Mouse (Mus musculus): ENCODE measurements around the gene Poln. TPM values are rescaled to one million over a fixed set of nuclear protein-coding genes. Genes with fewer than 3 reads are reported as not detected.
A peak's percentile ranks its signal among the peaks of the same experiment; 100 is the strongest.

Gene Poln
- polyA plus RNA-seq, 1 experiment, result 0.29 TPM

DNA sequence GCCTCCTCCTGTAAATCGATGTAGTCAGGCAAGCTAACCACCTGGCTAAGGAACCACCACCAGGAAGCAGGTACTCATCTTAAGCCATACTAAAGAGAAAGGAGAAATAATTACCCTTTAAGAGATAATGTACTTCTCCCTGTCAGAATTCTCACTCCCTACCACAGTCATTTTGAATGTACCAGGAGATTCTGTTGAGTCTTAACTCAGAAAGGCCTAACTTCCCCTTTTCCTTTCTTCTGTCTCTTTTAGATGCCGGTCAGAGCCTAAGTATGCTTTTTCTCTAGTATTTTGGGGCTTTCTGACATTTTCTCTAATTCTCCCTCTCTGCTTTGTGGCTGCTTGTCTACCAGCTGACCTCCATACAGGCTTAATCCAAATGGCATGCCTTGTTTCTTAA lies 76.2 kb downstream of the Poln start:
- Histone ChIP-seq H3K27ac (ENCODE audit: insufficient read depth, low read length) (no peak overlapping the region), H3K4me1 (ENCODE audit: control insufficient read depth, insufficient read depth, insufficient read length) (no peaks in the 10 kb centered on the region), H3K4me3 (ENCODE audit: extremely low read depth, insufficient read depth, insufficient read length) (no peak overlapping the region), H3K36me3 (ENCODE audit: control insufficient read depth, insufficient read depth, low read length) (no peaks in the 10 kb centered on the region), H3K27me3 (ENCODE audit: control insufficient read depth, insufficient read depth, low read length) (no peaks in the 10 kb centered on the region)
- 59% methylated on average over 2 of the region's 2 CpGs for WGBS
- DNase-seq (ENCODE audit: low read depth in 1 of 2, low spot score in 2 of 2), result no peak
- TF ChIP-seq POLR2A (IDR thresholded peaks at IDR 0.05; ENCODE audit: low read depth, low read length) (no peak), CTCF (IDR thresholded peaks at IDR 0.05; ENCODE audit: extremely low read depth, insufficient read depth, insufficient read length, insufficient replicate concordance) (no peak)

DNA sequence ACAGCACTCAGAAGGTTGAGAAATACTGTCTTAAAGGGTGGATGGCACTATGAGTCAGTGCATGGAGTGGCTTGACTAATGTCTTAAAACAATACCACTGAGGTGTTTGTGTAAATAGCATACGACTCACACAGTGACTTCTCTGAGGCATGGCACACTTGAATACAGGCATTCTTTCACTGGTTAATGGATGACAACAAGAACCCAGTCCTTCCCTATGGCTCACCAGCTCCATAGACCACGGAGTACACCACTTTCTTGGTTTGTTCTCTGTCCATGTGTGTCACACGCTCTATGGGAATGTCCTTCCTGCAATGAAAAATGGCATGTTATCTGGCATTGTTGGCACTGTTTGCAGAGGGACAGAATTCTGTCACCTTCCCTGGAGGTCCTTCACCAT lies 136.7 kb downstream of the Poln start:
- WGBS, result 81% methylated on average over 3 of the region's 3 CpGs
- DNase-seq (ENCODE audit: low read depth in 1 of 2, low spot score in 2 of 2), result no peak
- no peak overlapping the region for H3K27ac ChIP-seq (ENCODE audit: insufficient read depth, low read length)
- H3K4me1 ChIP-seq (ENCODE audit: control insufficient read depth, insufficient read depth, insufficient read length), result no peaks in the 10 kb centered on the region
- H3K36me3 ChIP-seq (ENCODE audit: control insufficient read depth, insufficient read depth, low read length), result no peaks in the 10 kb centered on the region
- no peak overlapping the region for H3K4me3 ChIP-seq (ENCODE audit: extremely low read depth, insufficient read depth, insufficient read length)
- TF ChIP-seq POLR2A (IDR thresholded peaks at IDR 0.05; ENCODE audit: low read depth, low read length) (no peak), CTCF (IDR thresholded peaks at IDR 0.05; ENCODE audit: extremely low read depth, insufficient read depth, insufficient read length, insufficient replicate concordance) (no peak)
- no peaks in the 10 kb centered on the region for H3K27me3 ChIP-seq (ENCODE audit: control insufficient read depth, insufficient read depth, low read length)

DNA sequence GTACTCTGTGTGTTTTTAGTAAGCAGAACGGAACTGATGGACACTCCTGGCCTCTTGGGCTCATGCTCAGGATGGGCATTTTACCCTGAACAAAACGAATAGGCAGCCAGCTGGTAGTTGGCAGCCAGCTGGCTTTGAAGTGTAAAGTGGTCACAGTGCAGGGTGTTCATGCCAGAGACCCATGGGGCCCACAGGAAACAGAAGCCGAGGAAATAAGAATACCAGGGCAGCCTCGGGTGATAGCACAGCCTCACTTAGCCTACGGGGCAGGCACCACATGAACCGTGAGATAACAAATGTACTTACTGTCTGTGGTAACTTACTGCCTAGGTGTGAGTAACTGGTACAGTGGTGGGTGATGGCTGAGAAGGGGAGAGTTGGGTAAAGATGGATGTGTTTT lies 138.2 kb downstream of the Poln start:
- Histone ChIP-seq H3K27me3 (ENCODE audit: control insufficient read depth, insufficient read depth, low read length) (no peaks in the 10 kb centered on the region), H3K27ac (ENCODE audit: insufficient read depth, low read length) (no peak overlapping the region), H3K4me3 (ENCODE audit: extremely low read depth, insufficient read depth, insufficient read length) (no peak overlapping the region), H3K4me1 (ENCODE audit: control insufficient read depth, insufficient read depth, insufficient read length) (no peaks in the 10 kb centered on the region), H3K36me3 (ENCODE audit: control insufficient read depth, insufficient read depth, low read length) (no peaks in the 10 kb centered on the region)
- TF ChIP-seq CTCF (IDR thresholded peaks at IDR 0.05; ENCODE audit: extremely low read depth, insufficient read depth, insufficient read length, insufficient replicate concordance) (no peak), POLR2A (IDR thresholded peaks at IDR 0.05; ENCODE audit: low read depth, low read length) (no peak)
- DNase-seq (ENCODE audit: low read depth in 1 of 2, low spot score in 2 of 2), result no peak
- WGBS, result 31% methylated on average over 6 of the region's 6 CpGs

DNA sequence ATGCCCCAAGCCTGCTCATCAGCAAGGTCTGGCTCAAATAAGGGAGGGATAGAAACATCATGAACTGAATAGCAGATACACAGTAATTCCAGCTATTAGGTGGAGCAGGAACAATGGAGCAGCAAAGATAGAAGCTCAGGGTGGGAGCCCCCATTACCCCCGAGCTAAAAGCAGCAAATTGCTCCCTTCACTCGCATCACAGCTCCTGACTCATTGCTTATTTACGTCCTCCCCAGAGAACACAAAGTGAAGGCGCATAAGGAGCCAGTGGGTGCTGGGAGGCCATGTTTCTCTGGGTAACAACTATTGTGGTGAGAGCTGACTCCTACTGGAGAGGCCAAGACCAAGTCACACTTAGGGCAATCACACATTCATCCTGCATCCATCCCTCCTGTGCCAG lies 139.1 kb downstream of the Poln start:
- DNase-seq (ENCODE audit: low read depth in 1 of 2, low spot score in 2 of 2), result no peak
- Histone ChIP-seq H3K27me3 (ENCODE audit: control insufficient read depth, insufficient read depth, low read length) (no peaks in the 10 kb centered on the region), H3K4me3 (ENCODE audit: extremely low read depth, insufficient read depth, insufficient read length) (no peak overlapping the region), H3K27ac (ENCODE audit: insufficient read depth, low read length) (no peak overlapping the region), H3K36me3 (ENCODE audit: control insufficient read depth, insufficient read depth, low read length) (no peaks in the 10 kb centered on the region), H3K4me1 (ENCODE audit: control insufficient read depth, insufficient read depth, insufficient read length) (no peaks in the 10 kb centered on the region)
- no peak for TF ChIP-seq POLR2A (IDR thresholded peaks at IDR 0.05; ENCODE audit: low read depth, low read length)
- TF ChIP-seq CTCF (IDR thresholded peaks at IDR 0.05; ENCODE audit: extremely low read depth, insufficient read depth, insufficient read length, insufficient replicate concordance), result no peak
- WGBS, result 86% methylated on average over 4 of the region's 4 CpGs

DNA sequence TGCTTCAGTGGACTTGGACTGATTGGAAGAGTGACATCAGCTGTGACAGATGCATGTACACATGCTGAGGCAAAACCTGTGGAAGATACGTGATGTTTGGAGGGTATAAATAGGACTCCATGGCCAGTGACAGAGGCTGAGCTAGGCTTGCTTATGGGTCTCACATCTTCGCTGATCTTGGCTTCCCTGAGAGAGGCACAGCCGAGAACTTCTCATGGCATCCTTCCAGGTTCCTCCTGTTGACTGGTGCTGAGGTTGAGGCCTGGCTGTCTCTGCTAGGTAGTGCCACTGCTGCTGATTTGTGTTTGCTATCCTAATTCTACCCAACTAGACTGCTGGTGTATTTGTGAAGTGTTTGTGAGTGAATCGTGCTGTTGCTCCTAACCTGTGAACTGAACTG lies 150.3 kb downstream of the Poln start:
- no peak overlapping the region for H3K4me3 ChIP-seq (ENCODE audit: extremely low read depth, insufficient read depth, insufficient read length)
- no peak overlapping the region for H3K27ac ChIP-seq (ENCODE audit: insufficient read depth, low read length)
- DNase-seq (ENCODE audit: low read depth in 1 of 2, low spot score in 2 of 2), result no peak
- no peaks in the 10 kb centered on the region for H3K36me3 ChIP-seq (ENCODE audit: control insufficient read depth, insufficient read depth, low read length)
- WGBS, result 78% methylated on average over 4 of the region's 4 CpGs
- TF ChIP-seq POLR2A (IDR thresholded peaks at IDR 0.05; ENCODE audit: low read depth, low read length) (no peak), CTCF (IDR thresholded peaks at IDR 0.05; ENCODE audit: extremely low read depth, insufficient read depth, insufficient read length, insufficient replicate concordance) (no peak)
- H3K27me3 ChIP-seq (ENCODE audit: control insufficient read depth, insufficient read depth, low read length), result no peaks in the 10 kb centered on the region
- no peaks in the 10 kb centered on the region for H3K4me1 ChIP-seq (ENCODE audit: control insufficient read depth, insufficient read depth, insufficient read length)

DNA sequence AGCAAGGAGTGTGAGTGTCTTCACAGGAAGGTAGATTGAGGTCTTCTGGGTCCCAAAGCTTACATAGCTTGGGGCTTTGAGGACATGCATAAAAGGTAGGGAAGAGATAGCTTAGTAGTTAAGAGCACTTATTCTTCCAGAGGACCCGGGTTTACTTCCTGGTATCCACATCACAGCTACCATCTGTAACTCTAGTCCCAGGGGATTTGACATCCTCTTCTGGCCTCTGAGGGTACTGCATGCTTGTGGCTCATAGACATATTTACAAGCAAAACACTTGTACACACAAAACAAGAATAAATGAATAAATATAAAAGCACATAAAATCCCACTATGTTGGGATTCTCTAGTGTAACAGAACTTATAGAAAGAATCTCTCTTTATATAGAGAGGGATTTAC lies 154.6 kb downstream of the Poln start:
- 59% methylated on average over 1 of the region's 1 CpGs for WGBS
- no peaks in the 10 kb centered on the region for H3K4me1 ChIP-seq (ENCODE audit: control insufficient read depth, insufficient read depth, insufficient read length)
- no peak overlapping the region for H3K27ac ChIP-seq (ENCODE audit: insufficient read depth, low read length)
- TF ChIP-seq CTCF (IDR thresholded peaks at IDR 0.05; ENCODE audit: extremely low read depth, insufficient read depth, insufficient read length, insufficient replicate concordance) (no peak), POLR2A (IDR thresholded peaks at IDR 0.05; ENCODE audit: low read depth, low read length) (no peak)
- no peaks in the 10 kb centered on the region for H3K27me3 ChIP-seq (ENCODE audit: control insufficient read depth, insufficient read depth, low read length)
- DNase-seq (ENCODE audit: low read depth in 1 of 2, low spot score in 2 of 2), result peak in 1 of 2 experiments; percentile 5
- H3K4me3 ChIP-seq (ENCODE audit: extremely low read depth, insufficient read depth, insufficient read length), result no peak overlapping the region
- H3K36me3 ChIP-seq (ENCODE audit: control insufficient read depth, insufficient read depth, low read length), result no peaks in the 10 kb centered on the region

DNA sequence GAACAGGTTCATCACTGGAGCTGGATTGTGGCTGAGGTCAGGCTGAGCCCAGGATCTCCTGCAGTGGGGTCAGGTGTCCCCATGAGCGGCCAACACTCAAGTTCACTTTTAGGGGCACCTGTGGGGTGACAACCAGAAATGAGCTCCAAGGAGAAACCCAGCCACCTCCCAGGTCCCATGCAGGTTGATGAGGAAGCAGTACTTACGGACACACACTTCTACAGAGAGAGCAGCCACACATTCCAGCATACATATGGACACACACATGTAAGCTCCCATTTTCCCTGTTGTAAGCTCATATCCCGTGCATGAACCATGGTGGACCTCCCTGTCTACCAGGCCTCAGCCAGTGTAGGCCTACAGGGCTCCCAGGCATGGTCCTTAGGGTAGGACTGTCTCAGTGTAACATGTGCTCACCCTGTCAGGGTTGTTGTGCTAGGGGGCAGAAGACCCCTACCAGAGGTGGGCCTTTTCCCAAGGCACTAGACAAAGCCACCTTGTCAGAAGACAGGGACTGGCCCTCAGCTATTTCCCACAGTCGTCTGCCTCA lies 161.8 kb downstream of the Poln start:
- Histone ChIP-seq H3K27ac (ENCODE audit: insufficient read depth, low read length) (no peak overlapping the region), H3K4me3 (ENCODE audit: extremely low read depth, insufficient read depth, insufficient read length) (no peak overlapping the region), H3K4me1 (ENCODE audit: control insufficient read depth, insufficient read depth, insufficient read length) (no peaks in the 10 kb centered on the region), H3K27me3 (ENCODE audit: control insufficient read depth, insufficient read depth, low read length) (no peaks in the 10 kb centered on the region), H3K36me3 (ENCODE audit: control insufficient read depth, insufficient read depth, low read length) (no peaks in the 10 kb centered on the region)
- 82% methylated on average over 4 of the region's 4 CpGs for WGBS
- DNase-seq (ENCODE audit: low read depth in 1 of 2, low spot score in 2 of 2), result no peak
- no peak for TF ChIP-seq CTCF (IDR thresholded peaks at IDR 0.05; ENCODE audit: extremely low read depth, insufficient read depth, insufficient read length, insufficient replicate concordance)
- no peak for TF ChIP-seq POLR2A (IDR thresholded peaks at IDR 0.05; ENCODE audit: low read depth, low read length)
